Mouse (Mus musculus): Measurements from ENCODE around the gene Gng12.

DNA sequence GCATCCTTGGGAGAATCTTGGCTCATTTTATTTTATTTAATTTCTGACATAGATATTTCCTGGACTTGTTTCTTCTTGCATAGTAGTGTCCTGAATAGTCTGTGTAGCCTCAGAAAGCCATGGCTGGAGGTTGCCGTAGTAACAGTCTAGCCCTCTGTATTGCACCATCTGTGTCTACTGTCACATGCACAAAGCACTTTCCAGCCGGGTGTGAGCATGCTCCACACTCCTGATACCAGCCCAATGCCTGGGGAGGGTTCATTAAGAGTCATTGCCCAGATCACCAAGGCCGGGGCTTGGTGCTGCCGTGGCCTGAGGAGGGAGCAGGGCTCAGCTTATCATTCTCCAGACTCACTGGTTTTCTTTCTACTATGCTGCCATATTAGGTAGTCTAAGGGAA is 68.0 kb downstream of the Gng12 start:
- TF ChIP-seq CTCF (IDR thresholded peaks at IDR 0.05; ENCODE audit: control insufficient read depth, insufficient read depth, low read length), result no peak
- TF ChIP-seq POLR2A (IDR thresholded peaks at IDR 0.05; ENCODE audit: borderline replicate concordance, control insufficient read depth, low read depth, low read length), result no peak

Data from bone marrow, adult 2 months (tissue).